Mouse (Mus musculus) lung, embryonic 15.5 days (tissue): ENCODE data around the gene Gdf3. TPM values are rescaled to one million over a fixed set of nuclear protein-coding genes. Genes with fewer than 3 reads are reported as not detected.

Source experiments
- ATAC-seq: fragments of 200-750 bp; cut with Nextera tagmentation; 2 replicates; pipeline ENCODE4 v1.8.0; 2017; ENCODE audit warnings: moderate number of reproducible peaks, borderline replicate concordance; ENCODE audit not compliant: low FRiP score, low TSS enrichment; ENCODE audit errors: extremely low read depth
- H3K27ac ChIP-seq: fragments of 300-500 bp; sonication (generic); 2 replicates; pipeline ENCODE4 v1.5.1; 2015; ENCODE audit warnings: moderate library complexity, mild to moderate bottlenecking, inconsistent platforms
- H3K27me3 ChIP-seq: fragments of 300-500 bp; sonication (generic); 2 replicates; pipeline ENCODE4 v1.6.1; 2015; ENCODE audit warnings: inconsistent platforms
- H3K36me3 ChIP-seq: fragments of 300-500 bp; sonication (generic); 2 replicates; pipeline ENCODE4 v1.6.1; 2015; ENCODE audit warnings: inconsistent platforms
- H3K4me1 ChIP-seq: fragments of 300-500 bp; sonication (generic); 2 replicates; pipeline ENCODE4 v1.6.1; 2015; ENCODE audit warnings: inconsistent platforms
- H3K4me2 ChIP-seq: fragments of 300-500 bp; sonication (generic); 2 replicates; pipeline ENCODE4 v1.6.1; 2015; ENCODE audit warnings: inconsistent platforms, mild to moderate bottlenecking, moderate library complexity
- H3K4me3 ChIP-seq: fragments of 300-500 bp; sonication (generic); 2 replicates; pipeline ENCODE4 v1.5.1; 2015; ENCODE audit warnings: mild to moderate bottlenecking, inconsistent platforms
- H3K9ac ChIP-seq: fragments of 300-500 bp; sonication (generic); 2 replicates; pipeline ENCODE4 v1.6.1; 2015; ENCODE audit warnings: inconsistent platforms
- H3K9me3 ChIP-seq: fragments of 300-500 bp; sonication (generic); 2 replicates; pipeline ENCODE4 v1.6.1; 2016; ENCODE audit warnings: inconsistent platforms
- WGBS: fragments of 180-500 bp; shearing (Covaris S2); methylation state at CpG from one replicate; pipeline ENCODE4 v1.1.7; 2015; 5-methylcytosine and 5-hydroxymethylcytosine counted together
- polyA plus RNA-seq: library from polyadenylated mRNA; unstranded; fragments of >200 nt; fragmentation: Nextera tagmentation; extraction: Ambion mirVana; gene quantifications from 2 replicates; pipeline ENCODE4 v1.2.1, GENCODE M21; 2015

Gene Gdf3
- polyA plus RNA-seq, 1 experiment from 2014 or later = not detected

DNA sequence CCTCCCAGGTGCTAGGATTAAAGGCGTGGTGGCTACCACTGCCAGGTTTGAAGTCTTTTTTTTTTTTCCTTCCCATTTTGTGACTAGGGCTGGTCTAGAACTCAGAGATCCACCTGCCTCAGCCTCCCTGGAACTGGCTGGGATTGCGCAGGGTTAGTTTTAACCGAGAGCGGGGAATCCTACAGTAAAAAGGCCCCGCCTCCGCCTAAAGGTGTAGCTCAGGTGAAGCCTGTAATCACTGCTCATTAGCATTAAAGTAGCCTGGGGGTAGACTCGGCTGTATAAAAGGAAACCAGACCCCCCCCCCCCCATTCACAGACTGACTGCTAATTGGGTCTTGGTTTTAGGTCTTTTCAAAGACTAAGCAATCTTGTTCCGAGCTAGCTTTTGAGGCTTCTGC lies 16.2 kb upstream of the Gdf3 start, which contains the start of gene Dppa3:
Dppa3 (plus strand) TSS at position 301 of the 400 bp plus-strand sequence.
- H3K4me1 ChIP-seq = no peaks in the 10 kb centered on the region
- no peak within 1 kb of the TSS; the same call in 1 of the 2 replicates for H3K4me3 ChIP-seq
- H3K27ac ChIP-seq = no peak within 1 kb of the TSS
- WGBS = 90% methylated on average over 8 of the region's 8 CpGs
- peak within 1 kb of the TSS; percentile 49; the same call in 1 of the 2 replicates for H3K4me2 ChIP-seq
- H3K27me3 ChIP-seq = peaks cover 6% of the 10 kb centered on the region; the same call in 1 of the 2 replicates
- H3K36me3 ChIP-seq = no peaks in the 10 kb centered on the region
- no peak for ATAC-seq
- H3K9me3 ChIP-seq = no peaks in the 10 kb centered on the region
- H3K9ac ChIP-seq = no peak within 1 kb of the TSS

DNA sequence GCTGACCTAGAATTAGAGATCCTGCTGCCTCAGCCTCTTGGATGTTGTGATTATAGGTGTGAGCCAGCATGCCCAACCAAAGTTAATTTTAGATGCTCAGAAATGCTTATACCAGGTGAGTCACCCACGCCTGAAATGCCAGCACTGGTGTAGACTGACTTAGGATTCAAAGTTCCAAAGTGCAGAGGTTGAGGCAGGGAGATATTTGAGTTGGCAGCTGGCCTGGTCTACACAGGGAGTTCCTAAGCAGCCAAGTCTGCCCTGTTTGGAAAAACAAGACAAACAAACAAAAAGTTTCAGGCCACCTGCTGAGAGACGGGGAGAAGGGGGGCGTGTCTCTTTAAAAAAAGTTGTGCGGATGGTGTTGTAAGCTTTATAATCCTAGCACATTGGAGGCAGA lies 15.3 kb upstream of the Gdf3 start:
- no peak for ATAC-seq
- WGBS = 66% methylated on average over 4 of the region's 4 CpGs
- Histone ChIP-seq H3K4me2 (no peak overlapping the region), H3K36me3 (no peaks in the 10 kb centered on the region), H3K4me1 (no peaks in the 10 kb centered on the region), H3K9ac (no peak overlapping the region), H3K27ac (no peak overlapping the region), H3K4me3 (no peak overlapping the region), H3K9me3 (no peaks in the 10 kb centered on the region), H3K27me3 (peaks cover 6% of the 10 kb centered on the region; the same call in 1 of the 2 replicates)

DNA sequence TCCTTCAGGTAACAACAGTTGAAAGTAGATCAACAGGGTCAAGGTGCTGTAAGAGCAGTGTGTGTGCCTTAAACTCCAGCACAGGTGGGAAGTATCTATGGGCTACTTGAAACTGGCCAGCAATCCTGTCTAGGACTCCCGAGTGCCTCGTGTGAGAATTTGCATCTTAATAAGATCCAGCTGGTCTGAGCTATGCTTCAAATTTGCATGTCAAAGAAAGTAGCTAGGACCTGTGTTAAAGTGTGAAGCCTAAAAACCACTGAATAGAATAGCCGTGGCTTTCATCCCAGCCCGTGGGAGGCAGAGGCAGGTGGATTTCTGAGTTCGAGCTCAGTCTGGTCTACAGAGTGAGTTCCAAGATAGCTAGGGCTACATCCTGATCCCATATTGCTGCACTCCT lies 14.6 kb upstream of the Gdf3 start:
- Histone ChIP-seq H3K9ac (no peak overlapping the region), H3K36me3 (no peaks in the 10 kb centered on the region), H3K4me2 (no peak overlapping the region), H3K27ac (no peak overlapping the region), H3K4me1 (no peaks in the 10 kb centered on the region), H3K9me3 (no peaks in the 10 kb centered on the region), H3K27me3 (peaks cover 6% of the 10 kb centered on the region; the same call in 1 of the 2 replicates), H3K4me3 (no peak overlapping the region)
- no peak for ATAC-seq
- WGBS = 50% methylated on average over 5 of the region's 5 CpGs

DNA sequence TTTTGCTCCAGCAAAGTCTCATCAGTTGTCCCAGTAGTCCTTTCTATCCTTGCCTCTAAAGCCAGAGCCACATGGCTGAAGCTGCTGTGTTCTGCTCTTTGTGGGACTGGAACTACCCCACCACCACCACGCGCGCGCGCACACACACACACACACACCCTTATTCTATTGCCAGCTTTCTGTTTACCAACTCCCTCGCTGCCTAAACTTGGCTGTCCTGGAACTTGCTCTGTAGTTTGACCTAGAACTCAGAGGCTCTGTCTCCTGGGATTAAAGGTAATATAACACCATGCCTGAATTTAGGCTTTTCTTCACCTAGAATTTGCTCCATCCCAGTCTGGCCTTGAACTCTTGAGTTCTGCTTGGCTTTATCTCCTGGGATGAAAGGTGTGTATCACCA lies 11.2 kb upstream of the Gdf3 start:
- 87% methylated on average over 6 of the region's 6 CpGs for WGBS
- Histone ChIP-seq H3K9me3 (no peaks in the 10 kb centered on the region), H3K4me2 (no peak overlapping the region), H3K4me3 (no peak overlapping the region), H3K27ac (no peak overlapping the region), H3K27me3 (no peaks in the 10 kb centered on the region), H3K36me3 (no peaks in the 10 kb centered on the region), H3K9ac (no peak overlapping the region), H3K4me1 (no peaks in the 10 kb centered on the region)
- ATAC-seq = no peak

GRCm38 (mm10) chr6:122616022-122616421 lies 6.1 kb upstream of the Gdf3 start:
- Histone ChIP-seq H3K4me1 (no peaks in the 10 kb centered on the region), H3K27me3 (no peaks in the 10 kb centered on the region), H3K27ac (no peak overlapping the region), H3K4me2 (no peak overlapping the region), H3K36me3 (no peaks in the 10 kb centered on the region), H3K9me3 (no peaks in the 10 kb centered on the region), H3K4me3 (no peak overlapping the region), H3K9ac (no peak overlapping the region)
- WGBS = 67% methylated on average over 3 of the region's 3 CpGs
- no peak for ATAC-seq

DNA sequence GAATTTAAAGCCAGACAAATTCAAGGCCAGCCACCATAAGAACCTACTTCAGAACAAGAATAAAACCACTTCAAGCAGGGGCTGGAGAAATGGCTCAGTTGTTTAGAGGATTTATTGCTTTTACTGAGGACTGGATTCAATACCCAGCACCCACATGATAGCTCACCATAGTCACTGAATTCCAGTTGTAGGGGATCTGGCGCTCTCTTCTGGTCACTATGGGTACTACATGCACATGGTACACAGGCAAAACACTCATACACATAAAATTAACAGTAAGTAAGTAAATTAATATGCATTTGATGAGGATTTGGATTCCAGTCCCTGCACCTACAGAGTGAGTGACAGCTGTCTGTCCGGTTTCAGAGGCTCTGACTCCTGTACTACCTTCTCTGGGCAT lies 4.2 kb upstream of the Gdf3 start:
- Histone ChIP-seq H3K9me3 (no peaks in the 10 kb centered on the region), H3K4me1 (no peaks in the 10 kb centered on the region), H3K36me3 (no peaks in the 10 kb centered on the region), H3K9ac (no peak overlapping the region), H3K27me3 (no peaks in the 10 kb centered on the region), H3K4me3 (no peak overlapping the region), H3K4me2 (no peak overlapping the region), H3K27ac (no peak overlapping the region)
- WGBS = 55% methylated on average over 2 of the region's 2 CpGs
- no peak for ATAC-seq

DNA sequence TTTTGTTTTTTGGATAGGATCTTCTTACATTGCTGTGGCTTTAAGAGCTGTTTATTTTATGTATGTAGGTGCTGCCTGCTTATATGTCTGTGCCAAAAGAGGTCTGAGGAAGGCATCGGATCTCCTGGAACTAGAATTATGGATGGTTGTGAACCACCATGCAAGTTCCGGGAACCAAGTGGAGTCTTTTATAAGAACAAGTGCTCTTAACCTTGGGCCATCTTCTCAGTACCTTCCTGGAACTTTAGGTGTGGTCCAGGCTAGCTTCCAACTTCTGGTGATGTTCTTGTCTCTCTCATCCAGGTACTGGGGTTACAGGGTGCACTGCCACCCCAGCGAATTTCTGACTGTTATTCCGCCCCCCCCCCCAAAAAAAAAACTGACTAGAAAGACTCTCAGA lies 2.5 kb upstream of the Gdf3 start:
- no peaks in the 10 kb centered on the region for H3K27me3 ChIP-seq
- no peak overlapping the region for H3K27ac ChIP-seq
- WGBS = 69% methylated on average over 4 of the region's 4 CpGs
- H3K9ac ChIP-seq = no peak overlapping the region
- no peaks in the 10 kb centered on the region for H3K9me3 ChIP-seq
- ATAC-seq = no peak
- H3K4me2 ChIP-seq = no peak overlapping the region
- H3K4me3 ChIP-seq = no peak overlapping the region
- no peaks in the 10 kb centered on the region for H3K36me3 ChIP-seq
- H3K4me1 ChIP-seq = no peaks in the 10 kb centered on the region

DNA sequence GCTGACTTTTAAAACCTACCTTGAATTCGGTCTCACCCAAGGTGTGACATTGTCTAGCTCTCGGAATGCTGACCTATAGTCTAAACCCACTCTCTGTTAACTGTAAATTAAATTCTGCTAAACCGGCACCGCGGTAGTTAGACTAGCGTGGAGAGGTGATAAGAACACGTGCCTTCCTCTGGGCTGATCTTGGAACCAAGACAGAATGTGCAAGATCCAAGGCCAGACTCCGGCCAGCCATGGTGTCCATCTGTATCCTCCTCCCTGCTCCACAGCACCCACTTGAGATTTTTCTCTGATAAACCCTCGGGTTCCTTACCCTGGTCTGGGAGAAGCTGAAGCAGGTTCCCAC lies 534 bp downstream of the Gdf3 start:
- no peak overlapping the region for H3K27ac ChIP-seq
- 42% methylated on average over 9 of the region's 9 CpGs for WGBS
- no peaks in the 10 kb centered on the region for H3K4me1 ChIP-seq
- H3K4me3 ChIP-seq = no peak overlapping the region
- H3K4me2 ChIP-seq = no peak overlapping the region
- H3K27me3 ChIP-seq = no peaks in the 10 kb centered on the region
- no peaks in the 10 kb centered on the region for H3K36me3 ChIP-seq
- H3K9ac ChIP-seq = no peak overlapping the region
- no peak for ATAC-seq
- no peaks in the 10 kb centered on the region for H3K9me3 ChIP-seq

- no peak overlapping the region for H3K4me3 ChIP-seq
- H3K9me3 ChIP-seq = no peaks in the 10 kb centered on the region
- no peak overlapping the region for H3K9ac ChIP-seq
- no peaks in the 10 kb centered on the region for H3K27me3 ChIP-seq
- H3K36me3 ChIP-seq = no peaks in the 10 kb centered on the region
- H3K27ac ChIP-seq = no peak overlapping the region
- no peaks in the 10 kb centered on the region for H3K4me1 ChIP-seq
- WGBS = 77% methylated on average over 10 of the region's 10 CpGs
- no peak overlapping the region for H3K4me2 ChIP-seq
- no peak for ATAC-seq
These were observed 1.2 kb downstream of the Gdf3 start for GRCm38 (mm10) chr6:122608434-122609376.

- H3K4me1 ChIP-seq = no peaks in the 10 kb centered on the region
- no peaks in the 10 kb centered on the region for H3K9me3 ChIP-seq
- no peak overlapping the region for H3K4me3 ChIP-seq
- no peak overlapping the region for H3K9ac ChIP-seq
- WGBS = 88% methylated on average over 12 of the region's 12 CpGs
- no peak overlapping the region for H3K27ac ChIP-seq
- no peaks in the 10 kb centered on the region for H3K36me3 ChIP-seq
- H3K4me2 ChIP-seq = no peak overlapping the region
- H3K27me3 ChIP-seq = no peaks in the 10 kb centered on the region
- ATAC-seq = no peak
These were observed 2.2 kb downstream of the Gdf3 start for GRCm38 (mm10) chr6:122607700-122608099.

- Histone ChIP-seq H3K27me3 (no peaks in the 10 kb centered on the region), H3K4me2 (no peak overlapping the region), H3K27ac (no peak overlapping the region), H3K9me3 (no peaks in the 10 kb centered on the region), H3K4me1 (no peaks in the 10 kb centered on the region), H3K9ac (no peak overlapping the region), H3K4me3 (no peak overlapping the region), H3K36me3 (no peaks in the 10 kb centered on the region)
- ATAC-seq = no peak
- 92% methylated on average over 11 of the region's 11 CpGs for WGBS
These were observed 3.2 kb downstream of the Gdf3 start for GRCm38 (mm10) chr6:122606661-122607060.

DNA sequence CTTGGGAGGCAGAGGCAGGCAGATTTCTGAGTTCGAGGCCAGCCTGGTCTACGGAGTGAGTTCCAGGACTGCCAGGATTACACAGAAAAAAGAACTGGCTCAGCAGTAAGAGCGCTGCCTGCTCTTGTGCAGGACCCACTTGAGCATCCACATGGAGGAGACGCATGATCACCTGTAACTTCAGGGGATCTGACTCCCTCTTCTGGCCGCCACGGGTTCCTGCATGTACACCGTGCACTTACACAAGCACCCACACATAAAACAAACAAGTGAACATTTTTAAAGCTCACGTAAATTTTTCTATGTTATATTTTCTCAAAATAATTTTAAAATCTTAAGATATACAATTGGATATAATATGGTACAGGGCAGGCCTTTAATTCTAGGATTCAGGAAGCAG lies 4.4 kb downstream of the Gdf3 start:
- Histone ChIP-seq H3K4me3 (no peak overlapping the region), H3K27me3 (no peaks in the 10 kb centered on the region), H3K27ac (no peak overlapping the region), H3K9me3 (no peaks in the 10 kb centered on the region), H3K9ac (no peak overlapping the region), H3K4me2 (no peak overlapping the region), H3K36me3 (no peaks in the 10 kb centered on the region), H3K4me1 (no peaks in the 10 kb centered on the region)
- WGBS = 86% methylated on average over 8 of the region's 8 CpGs
- ATAC-seq = no peak
